Mouse (Mus musculus): ENCODE data around the gene Limd1. TPM values are rescaled to one million over a fixed set of nuclear protein-coding genes. Genes with fewer than 3 reads are reported as not detected.

The Limd1 gene
- total RNA-seq, 2 experiments from 2014 or later, result 24.7 to 36.9 TPM

DNA sequence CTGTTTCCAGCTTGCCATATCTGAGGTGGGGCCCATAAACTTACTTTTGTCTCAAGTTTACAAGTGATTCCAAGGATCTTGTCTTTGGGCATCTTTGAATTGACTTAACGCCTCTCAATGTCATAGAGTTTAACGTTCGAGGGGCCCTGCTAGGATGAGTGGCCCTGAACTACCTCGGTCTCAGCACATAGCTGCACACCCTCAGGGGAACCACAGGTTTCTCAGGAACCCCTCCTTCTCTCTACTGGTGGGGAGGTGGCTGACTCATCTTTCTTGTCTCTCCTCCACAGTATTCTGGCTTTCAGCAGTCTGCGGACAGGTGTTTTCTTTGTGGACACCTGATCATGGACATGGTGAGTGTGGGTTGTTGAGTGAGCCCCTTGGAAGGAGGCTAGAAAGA is 32.4 kb downstream of the Limd1 start:
- DNase-seq (ENCODE audit: low spot score in 2 of 2), result no peak

DNA sequence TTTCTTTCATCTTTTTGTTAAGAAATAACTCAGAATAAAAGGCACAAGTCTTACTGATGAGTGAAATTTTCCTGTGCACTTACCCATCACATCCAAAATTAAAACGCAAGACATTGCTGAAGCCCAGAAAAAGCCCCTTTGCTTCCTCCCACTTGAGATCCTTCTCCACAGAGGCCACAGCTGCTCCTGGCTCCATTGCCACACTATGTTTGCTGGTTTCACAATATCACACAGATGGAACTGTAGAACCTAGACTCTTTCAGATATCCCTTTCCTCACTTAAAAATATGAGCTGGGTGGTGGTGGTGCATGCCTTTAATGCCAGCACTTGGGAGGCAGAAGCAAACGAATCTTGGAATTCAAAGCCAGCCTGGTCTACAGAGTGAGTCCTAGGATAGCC is 34.0 kb downstream of the Limd1 start:
- DNase-seq (ENCODE audit: low spot score in 2 of 2), result no peak

DNA sequence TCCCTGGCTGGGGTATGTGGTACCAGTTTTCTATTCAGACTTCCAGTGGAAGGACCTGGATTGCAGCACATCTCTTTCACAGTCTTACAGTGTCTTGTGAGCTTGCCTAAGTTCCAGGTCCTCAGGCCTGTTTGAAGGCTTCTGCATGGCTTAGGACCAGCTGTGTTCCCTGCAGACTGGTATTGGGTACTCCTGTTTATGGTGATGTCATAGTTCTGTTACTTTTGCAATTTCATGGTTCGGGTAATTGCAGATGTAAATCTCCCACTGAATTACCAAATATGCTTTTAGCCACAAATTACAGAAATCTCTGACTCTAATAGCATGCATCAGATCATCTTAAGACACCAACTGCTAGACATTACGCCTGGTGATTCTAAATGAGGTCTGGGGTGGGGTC is 36.6 kb downstream of the Limd1 start:
- DNase-seq (ENCODE audit: low spot score in 2 of 2), result no peak

DNA sequence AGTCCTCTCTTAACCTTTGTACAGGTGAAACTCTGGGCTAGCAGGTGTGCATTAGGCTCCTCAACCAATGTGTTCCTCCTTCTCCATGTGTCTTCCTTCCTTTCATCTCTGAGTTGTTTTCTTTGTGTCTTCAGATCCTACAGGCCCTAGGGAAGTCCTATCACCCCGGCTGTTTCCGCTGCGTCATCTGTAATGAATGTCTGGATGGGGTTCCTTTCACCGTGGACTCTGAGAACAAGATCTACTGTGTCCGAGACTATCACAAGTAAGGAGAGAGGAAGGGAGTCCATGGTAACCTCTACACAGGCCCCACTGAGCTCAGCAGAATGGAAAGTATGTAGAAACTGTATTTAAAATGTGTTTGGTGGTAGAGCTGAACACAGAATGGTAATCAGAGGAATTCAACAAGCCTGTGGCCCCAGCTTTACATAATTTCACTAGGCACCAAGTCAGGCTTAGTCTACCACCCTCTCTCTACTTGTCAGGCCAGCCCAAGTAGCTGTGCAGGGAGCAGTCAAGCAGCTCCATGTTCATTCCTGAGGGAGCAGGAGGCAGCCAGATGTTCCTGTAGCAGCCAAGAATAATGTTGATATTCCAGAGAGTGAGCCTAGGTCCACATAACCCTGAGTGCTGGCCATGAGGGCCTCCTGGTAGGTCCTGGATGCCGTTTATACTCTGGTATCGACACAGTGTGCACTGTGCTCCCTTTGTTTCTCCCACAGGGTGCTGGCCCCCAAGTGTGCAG is 38.3 kb downstream of the Limd1 start:
- DNase-seq (ENCODE audit: low spot score in 2 of 2), result no peak

DNA sequence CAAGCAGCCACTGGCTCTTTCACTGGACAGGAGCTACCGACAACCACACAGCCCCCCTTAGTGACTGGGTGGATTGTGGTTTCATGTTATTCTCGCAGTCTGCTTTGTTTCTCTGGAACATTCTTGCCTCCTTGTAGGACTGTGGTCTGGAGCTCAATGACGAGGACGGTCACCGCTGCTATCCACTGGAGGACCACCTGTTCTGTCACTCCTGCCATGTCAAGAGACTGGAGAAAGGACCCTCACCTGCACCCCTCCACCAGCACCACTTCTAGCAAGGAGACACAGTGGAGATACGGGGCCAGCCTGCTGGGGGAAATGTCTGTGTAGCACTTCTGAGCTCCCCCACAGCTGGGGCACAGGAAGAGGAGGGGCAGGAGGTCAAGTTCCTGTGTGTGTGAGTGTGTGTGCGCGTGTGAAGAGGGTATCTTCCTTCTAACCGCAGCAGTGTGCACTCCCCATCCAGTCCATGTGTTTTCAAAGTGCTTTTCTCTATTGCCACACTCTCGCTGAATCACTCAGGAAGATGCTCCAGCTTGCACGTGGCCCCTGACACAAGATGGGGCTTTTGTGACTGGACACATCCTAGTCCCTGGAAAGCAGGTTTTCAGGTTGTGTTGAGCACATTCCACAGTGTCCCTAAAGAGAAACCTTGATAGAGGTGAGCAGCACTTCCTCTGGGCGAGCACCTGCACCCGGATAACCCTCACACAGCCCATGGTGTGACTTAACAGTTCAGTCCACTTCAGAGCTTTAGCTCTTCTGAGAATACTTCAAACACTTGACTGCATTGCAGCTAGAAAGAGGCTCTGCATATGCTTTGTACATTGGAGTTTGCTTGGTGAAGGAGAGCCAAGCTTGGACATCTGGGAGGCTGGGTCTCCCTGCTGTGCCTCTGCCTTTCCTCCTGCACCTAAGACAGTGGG is 40.7 kb downstream of the Limd1 start:
- no peak for DNase-seq (ENCODE audit: low spot score in 2 of 2)

DNA sequence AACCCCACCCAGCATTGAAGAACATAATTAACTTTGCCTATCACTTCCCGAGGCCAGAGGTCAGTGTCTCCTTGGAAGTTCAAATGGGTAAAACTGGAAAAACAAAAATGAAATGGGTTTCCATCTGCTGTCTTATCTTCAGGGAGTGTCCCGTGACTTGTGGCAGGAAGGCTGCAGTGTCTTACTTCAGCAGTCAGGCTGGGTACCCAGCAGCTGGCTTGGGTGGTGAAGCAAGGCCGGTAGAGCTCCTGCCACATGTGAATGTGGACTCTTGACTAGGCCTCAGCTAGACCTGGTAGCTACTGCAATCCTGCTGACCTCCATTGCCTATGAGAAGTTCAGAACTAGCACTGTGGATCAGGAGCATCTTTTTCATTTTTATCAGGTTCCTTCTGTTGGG is 42.2 kb downstream of the Limd1 start:
- no peak for DNase-seq (ENCODE audit: low spot score in 2 of 2)

DNA sequence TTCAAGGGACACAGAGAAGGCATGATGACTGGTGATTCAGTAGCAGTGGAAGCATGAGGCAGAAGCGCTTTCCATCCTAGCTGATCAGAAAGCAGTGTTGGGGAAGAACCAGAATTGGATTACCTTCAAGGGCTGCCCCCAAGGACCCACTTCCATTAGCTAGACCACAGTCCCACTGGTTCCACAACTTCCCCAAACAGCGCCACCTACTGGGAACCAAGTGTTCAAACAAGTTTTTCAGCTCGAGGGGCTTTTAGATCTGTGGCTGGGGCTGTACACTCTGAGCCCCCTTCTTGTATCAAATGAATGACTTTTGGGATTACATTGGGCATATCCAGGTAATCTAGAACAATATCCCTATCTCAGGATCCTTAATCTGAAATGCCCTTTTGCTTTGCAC is 45.2 kb downstream of the Limd1 start:
- peak; percentile 37 to 52 for DNase-seq (ENCODE audit: low spot score in 2 of 2)

DNA sequence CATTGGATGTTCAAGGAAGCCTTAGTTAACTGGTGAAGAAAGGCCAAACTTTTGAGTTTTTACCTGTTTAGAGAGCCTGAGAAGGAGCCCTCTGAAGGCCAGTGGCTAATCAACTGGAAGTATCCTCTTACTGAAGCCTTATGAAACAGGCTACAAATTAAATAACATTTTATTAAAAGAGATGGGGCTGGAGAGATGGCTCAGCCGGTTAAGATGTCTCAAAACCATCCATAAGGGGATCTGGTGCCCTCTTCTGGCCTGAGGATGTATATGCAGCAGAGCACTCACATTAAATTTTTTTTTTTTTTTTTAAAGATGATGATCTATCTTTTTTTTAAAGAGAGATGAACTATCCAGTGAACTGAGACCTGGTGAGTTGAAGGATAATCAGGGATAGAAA is 46.6 kb downstream of the Limd1 start:
- DNase-seq (ENCODE audit: low spot score in 2 of 2), result peak; percentile 47 to 56

DNA sequence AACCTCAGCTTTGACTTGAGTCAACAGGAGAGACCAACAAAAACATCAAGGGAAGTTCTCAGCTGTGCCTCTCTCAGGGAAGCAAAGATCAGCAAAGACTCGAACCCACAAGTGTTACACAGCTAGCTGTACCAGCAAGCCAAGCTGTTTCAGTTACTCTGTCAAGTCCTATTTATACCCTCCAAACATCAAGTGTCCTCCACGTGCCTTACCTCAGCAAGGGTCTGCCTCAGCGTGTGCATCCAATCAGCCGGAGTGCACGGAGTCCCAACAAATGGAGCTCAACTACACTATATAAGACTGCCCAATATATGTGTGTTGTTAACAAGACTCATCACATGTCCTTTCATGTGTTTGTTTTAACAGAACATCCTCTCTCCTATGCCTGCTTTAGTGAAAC is 48.0 kb downstream of the Limd1 start:
- no peak for DNase-seq (ENCODE audit: low spot score in 2 of 2)

DNA sequence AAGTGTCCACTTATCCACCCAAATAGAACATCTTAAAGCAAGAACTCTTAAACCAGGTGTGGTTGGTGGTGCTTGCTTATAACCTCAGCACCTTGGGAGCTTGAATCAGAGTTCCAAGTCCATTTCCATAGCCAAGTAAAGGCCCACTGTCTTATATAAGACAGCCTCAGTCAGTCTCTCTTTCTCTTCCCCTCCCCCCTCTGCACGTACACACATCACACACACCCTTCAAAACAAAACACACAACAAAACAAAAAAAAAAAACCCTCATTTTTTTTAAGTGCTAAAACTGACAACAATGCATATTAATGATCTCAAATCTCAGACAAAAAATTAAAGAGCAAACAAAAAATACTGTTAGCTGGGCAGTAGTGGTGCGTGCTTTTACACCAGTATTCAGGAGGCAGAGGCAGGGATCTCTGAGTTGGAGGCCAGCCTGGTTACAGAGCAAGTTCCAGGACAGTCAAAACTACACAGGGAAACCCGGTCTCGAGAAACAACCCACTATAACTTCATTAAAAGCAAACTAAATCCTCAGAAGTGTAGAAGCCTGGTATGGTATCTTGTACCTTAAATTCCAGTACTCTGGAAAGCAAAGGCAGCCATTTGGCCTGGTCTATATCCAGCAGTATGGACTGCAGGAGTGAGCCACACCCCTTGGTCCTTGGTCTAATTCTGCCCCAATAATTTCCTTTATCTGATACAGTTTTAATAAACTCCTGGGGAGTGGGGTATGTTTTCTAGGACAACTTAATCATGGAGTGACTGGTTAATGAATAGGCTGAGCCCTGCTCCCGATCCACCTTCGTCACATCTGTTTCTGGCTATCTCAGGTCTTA is 49.8 kb downstream of the Limd1 start:
- peak in 1 of 2 experiments; percentile 21 for DNase-seq (ENCODE audit: low spot score in 2 of 2)

DNA sequence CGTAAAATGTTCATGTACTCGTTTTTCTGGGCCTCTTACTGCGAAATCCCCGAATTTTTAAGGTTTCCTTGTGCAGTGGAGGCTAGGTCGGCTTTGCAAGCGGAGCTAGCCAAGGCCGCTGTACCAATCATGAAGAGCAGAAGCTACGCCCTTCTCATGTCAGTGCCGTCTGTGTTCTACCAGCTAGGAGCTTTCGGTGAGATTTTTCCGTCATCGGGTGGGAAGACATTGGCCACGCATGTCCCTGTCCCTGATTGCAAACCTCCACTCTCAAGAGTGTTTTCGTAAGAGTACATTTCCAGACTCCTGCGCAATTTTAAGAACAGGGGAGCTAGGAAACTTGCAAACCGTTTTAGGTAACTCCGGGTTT is 50.4 kb downstream of the Limd1 start:
- DNase-seq (ENCODE audit: low spot score in 2 of 2), result peak; percentile 41 to 53

DNA sequence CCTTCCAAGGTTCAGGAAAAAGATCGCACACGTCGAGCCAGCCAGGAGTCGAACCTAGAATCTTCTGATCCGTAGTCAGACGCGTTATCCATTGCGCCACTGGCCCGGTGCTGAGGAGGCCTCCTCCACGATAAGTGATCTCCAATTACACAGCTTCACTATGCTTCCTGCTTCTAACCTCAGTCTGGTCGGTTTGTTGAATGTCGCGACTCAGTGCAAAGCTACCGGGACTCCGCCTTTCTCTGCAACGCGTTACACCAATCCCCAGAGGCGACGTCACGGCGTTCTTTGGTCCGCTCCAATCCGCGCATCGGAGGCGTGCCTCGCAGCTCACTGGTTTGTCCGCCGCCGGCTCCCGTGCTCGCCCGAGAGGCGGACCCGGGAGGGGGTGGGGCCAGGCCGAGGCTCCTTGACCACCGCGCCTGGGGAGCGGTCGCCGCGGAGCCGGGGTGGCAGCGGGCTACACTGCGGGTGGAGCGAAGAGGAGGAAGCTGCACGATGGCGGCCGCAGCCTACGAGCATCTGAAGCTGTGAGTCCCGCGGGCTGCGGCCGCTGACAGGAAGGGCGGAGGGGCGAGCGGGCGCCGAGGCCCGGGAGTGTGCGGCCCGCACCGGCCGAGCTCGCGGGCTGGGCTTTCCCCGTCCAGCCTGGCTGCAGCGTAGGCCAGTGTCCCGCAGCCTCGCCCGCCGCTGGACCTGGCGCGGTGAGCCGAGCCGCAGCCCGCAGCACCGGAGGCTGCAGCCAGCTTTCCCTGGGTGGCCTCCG is 51.1 kb downstream of the Limd1 start, which contains the start of gene Sacm1l:
TSS of gene Sacm1l (plus strand) at position 368 of the 766 bp plus-strand sequence.
- DNase-seq (ENCODE audit: low spot score in 2 of 2), result peak; percentile 97

DNA sequence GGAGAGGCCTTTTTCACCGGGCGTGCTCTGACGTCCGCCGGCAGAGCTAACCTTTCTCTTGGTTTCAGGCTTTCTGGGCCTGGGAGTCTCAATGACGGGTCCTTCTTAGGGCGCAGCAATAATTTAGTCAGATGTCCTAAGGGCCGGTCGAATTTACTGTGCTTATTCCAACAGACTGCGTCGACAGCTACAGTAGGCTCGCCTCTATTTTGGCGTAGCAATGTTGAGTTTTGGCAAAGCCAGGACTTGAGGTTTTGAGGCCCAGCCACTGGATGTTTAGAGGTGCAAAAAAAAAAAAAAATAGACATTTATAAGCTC is 51.6 kb downstream of the Limd1 start:
- no peak for DNase-seq (ENCODE audit: low spot score in 2 of 2)

DNA sequence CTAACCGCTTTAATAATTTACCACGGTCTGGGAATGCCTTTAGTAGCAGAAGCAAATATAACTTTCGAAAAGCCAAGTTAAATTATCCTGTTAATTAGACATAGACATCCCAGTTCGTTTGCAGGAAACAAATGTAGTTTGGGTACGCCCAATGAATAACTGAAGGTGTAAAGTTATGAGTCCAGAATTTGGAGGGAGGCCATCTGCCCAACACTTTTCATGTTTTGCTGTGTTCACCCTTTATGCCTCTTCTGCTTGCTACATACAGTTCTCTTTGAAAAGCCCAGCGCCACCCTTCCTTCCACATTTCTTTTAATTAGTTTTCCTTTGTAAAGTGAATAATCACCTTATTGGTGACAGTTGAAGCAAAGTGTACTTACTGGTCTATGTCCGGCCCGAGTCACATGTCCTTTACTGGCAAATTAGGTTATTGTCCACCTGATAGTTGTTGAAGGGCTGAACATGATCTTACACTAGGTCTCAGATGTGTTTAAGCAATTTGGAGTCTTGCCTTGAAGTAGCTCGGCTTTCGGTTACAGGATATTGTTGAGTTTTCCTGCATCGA is 52.1 kb downstream of the Limd1 start:
- no peak for DNase-seq (ENCODE audit: low spot score in 2 of 2)

DNA sequence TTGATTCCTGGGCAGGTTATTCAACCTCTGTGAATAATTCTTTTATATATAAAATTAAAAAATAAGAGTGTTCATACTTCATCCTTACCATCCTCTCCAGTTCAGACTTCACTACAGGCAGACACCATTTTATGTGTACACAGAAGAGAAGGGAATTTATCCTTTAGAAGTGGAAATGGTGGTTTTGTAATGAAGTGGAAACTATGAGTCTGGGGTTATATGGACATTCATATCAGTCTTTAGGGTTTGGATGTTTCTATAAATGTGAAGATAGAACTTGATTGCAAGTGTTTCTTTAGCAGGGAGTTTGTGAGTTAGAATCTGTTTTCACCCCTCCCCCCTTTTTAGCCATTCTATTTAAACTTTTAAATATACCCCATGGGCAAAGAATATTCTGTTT is 52.7 kb downstream of the Limd1 start:
- DNase-seq (ENCODE audit: low spot score in 2 of 2), result no peak

DNA sequence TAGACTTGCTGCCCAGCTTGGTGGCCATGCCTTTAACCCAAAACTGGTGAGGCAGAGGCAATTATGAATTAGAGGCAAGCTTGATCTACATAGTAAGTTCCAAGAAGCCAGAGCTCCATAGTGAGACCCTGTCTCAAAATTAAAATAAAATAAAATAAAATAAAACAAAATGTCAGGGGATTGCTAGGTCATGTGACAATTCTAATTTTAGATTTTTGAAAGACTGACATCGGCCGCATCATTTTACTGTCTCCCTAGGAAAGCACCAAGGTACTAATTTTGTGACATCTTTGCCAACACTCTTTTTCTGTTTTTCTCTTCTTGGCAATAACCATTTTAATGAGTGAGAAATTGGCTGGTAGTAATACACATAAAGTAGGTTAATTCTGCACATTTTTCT is 58.1 kb downstream of the Limd1 start:
- no peak for DNase-seq (ENCODE audit: low spot score in 2 of 2)

DNA sequence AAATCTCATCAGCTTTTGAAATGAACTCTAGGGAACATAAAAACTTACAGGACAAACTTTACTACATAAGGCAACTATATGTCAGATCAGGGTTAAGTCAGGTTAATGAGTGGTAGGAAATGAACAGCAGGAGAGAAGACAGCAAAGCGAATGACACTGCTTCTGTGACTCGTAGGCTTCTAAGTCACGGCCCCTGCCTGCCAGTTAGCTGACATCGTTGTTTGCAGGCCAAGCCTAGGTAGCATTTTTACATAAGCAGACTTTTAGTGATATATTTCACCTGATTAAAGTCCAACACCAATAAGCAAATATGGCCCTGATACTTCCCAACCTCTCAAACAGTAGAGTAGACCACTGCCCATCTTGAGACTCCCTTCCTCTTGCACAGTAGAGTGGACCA is 59.7 kb downstream of the Limd1 start:
- DNase-seq (ENCODE audit: low spot score in 2 of 2), result no peak

DNA sequence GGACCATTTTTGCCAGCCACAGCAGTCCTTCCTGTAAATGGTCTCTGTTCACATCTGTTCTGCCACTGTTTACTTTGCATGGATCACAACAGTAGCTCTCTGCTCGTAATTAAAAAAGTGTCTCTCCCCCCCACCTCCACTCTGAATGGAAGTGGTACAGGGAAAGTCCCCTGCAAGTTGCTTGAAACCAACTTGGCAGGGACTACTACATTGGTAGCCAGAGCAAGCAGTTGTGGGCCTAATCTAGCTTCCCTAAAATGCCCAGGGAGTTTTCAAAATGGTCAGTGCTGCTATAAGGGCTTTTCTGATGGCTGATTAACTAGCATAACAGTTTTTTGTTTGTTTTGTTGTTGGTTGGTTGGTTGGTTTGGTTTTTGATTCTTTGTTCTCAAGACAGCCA is 60.6 kb downstream of the Limd1 start:
- DNase-seq (ENCODE audit: low spot score in 2 of 2), result no peak

DNA sequence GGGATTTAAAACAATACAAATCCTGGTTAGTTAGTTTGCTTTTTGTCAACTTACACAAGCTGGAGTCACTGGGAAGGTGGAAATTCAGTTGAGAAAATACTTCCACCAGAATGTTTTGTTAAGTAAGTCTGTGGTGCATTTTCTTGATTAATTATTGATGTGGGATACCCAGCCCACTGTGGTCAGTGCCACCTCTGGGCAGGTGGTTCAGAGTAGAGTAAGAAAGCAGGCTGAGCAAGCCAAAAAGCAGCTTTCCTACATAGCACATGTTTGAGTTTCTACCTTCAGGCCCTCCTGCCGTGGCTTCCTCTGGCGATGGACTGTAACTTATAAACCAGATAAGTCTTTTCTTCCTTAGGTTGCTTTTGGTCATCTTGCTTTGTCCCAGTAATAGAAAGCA is 61.3 kb downstream of the Limd1 start:
- no peak for DNase-seq (ENCODE audit: low spot score in 2 of 2)

DNA sequence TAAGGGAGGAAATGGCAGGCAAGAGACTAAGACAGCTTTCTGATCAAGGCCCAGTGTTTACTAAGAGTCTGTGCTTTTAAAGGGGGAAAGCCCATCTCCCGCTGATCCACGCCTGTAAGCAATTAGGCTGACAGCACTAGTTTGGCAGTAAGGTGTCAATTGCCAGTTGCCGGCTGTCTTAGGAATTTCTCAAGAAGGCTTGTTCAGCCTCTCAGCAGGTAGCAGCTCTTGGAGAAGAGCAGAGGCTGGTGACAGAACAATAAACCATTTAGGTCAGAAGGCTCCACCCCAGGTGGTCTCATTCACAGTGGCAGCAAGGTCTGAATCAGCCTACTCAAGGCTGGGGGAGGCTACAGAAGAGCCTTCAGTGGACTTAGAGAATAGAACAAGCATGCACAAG is 76.1 kb downstream of the Limd1 start:
- no peak for DNase-seq (ENCODE audit: low spot score in 2 of 2)

Data from adrenal gland, adult 18-20 months (tissue).